Mouse (Mus musculus) lung, postnatal 0 days (tissue): ENCODE data around the gene Pde6d.

Experiments used
- CTCF ChIP-seq: IDR thresholded peaks from 2 replicates; pipeline ENCODE4 v1.5.1; 2016; ENCODE audit warnings: antibody characterized with exemption, mild to moderate bottlenecking
- EP300 ChIP-seq: IDR thresholded peaks from 2 replicates; pipeline ENCODE4 v1.6.1; 2016; ENCODE audit warnings: antibody characterized with exemption, mild to moderate bottlenecking, control low read depth

DNA sequence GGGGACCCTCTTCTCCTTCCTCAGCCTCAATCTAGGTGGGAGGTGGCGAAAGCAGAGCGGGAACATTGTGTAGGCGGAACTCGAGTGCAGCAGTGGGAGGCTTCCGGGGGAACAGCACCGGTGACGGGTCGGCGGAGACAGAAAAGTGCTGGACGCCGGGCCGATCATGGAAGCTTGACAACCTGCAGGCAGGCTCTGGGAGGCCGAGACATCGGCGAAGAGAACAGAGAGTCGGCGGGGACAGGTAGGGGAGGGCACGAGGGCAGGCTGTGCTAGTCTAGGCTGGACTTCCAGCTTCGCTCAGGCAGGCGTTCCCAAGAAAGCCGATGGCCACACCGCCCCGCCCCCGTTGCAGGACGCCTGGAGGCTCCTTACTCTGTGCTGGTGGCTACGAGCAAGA, 4.6 kb upstream of the Pde6d start:
- no peak for TF ChIP-seq EP300
- no peak for TF ChIP-seq CTCF
